Mouse (Mus musculus) stomach, embryonic 14.5 days (tissue): ENCODE results near the gene Myo10. TPM values are rescaled to one million over a fixed set of nuclear protein-coding genes. Genes with fewer than 3 reads are reported as not detected.

Experiments used
- ATAC-seq: fragments of 200-750 bp; cut with Nextera tagmentation; 2 replicates; pipeline ENCODE4 v1.8.0; 2017; ENCODE audit warnings: low read depth, moderate TSS enrichment; ENCODE audit not compliant: insufficient number of reproducible peaks, insufficient read depth, low FRiP score
- H3K27ac ChIP-seq: fragments of 300-500 bp; sonication (generic); 2 replicates; pipeline ENCODE4 v1.5.1; 2014; ENCODE audit warnings: mild to moderate bottlenecking, low read length, moderate library complexity, mixed read lengths
- H3K27me3 ChIP-seq: fragments of 300-500 bp; sonication (generic); 2 replicates; pipeline ENCODE4 v1.6.1; 2014; ENCODE audit warnings: low read length, control low read depth, mixed read lengths; ENCODE audit not compliant: control insufficient read depth, insufficient read depth
- H3K36me3 ChIP-seq: fragments of 300-500 bp; sonication (generic); 2 replicates; pipeline ENCODE4 v1.6.1; 2014; ENCODE audit warnings: mild to moderate bottlenecking, control low read depth, low read length, moderate library complexity, mixed read lengths; ENCODE audit not compliant: control insufficient read depth, insufficient read depth
- H3K4me1 ChIP-seq: fragments of 300-500 bp; sonication (generic); 2 replicates; pipeline ENCODE4 v1.6.1; 2014; ENCODE audit warnings: low read length, control low read depth, mixed read lengths; ENCODE audit not compliant: control insufficient read depth, insufficient read depth
- H3K4me2 ChIP-seq: fragments of 300-500 bp; sonication (generic); replicated peaks from 2 replicates; pipeline ENCODE4 v1.6.1; 2014; ENCODE audit warnings: low read depth, low read length, control low read depth
- H3K4me3 ChIP-seq: fragments of 300-500 bp; sonication (generic); 2 replicates; pipeline ENCODE4 v1.5.1; 2014; ENCODE audit warnings: low read depth, low read length, control low read depth
- H3K9ac ChIP-seq: fragments of 300-500 bp; sonication (generic); replicated peaks from 2 replicates; pipeline ENCODE4 v1.6.1; 2014; ENCODE audit warnings: low read depth, mild to moderate bottlenecking, control low read depth, low read length, moderate library complexity, mixed read lengths
- H3K9me3 ChIP-seq: fragments of 300-500 bp; sonication (generic); 2 replicates; pipeline ENCODE4 v1.6.1; 2016; ENCODE audit warnings: low read depth, low read length, control low read depth; ENCODE audit not compliant: control insufficient read depth
- WGBS: fragments of 180-500 bp; shearing (Covaris S2); extraction: QIAGEN DNeasy Blood & Tissue Kit; methylation state at CpG from one replicate; pipeline ENCODE4 v1.1.7; 2014; 5-methylcytosine and 5-hydroxymethylcytosine counted together
- polyA plus RNA-seq: library from polyadenylated mRNA; unstranded; fragments of >200 nt; fragmentation: Nextera tagmentation; extraction: Ambion mirVana; gene quantifications from 2 replicates; pipeline ENCODE4 v1.2.1, GENCODE M21; 2014

Gene Myo10
- polyA plus RNA-seq, 1 experiment from 2014 or later = 48.0 TPM

DNA sequence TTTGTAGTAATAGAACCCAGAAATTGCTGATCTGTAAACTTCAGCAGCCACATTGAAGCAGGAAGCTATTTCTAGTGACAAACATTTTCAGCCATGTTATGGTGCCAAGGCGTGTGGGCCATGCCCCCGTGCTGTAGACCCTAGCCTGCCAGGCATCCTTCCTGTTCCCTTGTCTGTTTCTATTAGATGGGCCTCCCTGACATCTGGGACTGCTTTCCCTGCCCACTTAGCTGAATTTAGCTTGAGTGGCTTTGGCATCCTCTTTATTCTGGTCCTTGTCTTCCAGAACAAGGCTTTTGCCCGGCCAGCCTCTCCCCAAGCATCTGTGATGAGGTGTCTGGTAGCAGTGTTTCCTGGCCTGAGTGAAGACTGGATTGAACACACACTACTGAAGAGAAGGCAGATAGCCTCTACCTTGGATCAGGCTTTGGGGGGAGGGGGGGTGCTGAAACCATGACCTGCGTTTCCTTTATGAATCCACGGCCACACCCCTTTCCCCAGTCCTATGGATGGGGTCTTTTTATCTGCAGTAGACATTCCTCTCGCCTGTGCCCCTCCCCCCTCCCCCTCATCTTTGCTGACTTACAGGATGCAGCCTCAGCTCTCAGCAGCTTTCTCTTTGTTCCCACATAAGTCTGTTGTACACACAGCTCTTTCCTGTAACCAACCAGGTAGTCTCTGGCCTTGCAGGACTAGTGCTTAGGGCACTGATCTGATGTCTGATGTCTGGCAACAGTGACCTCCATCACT, 51.1 kb downstream of the Myo10 start:
- Histone ChIP-seq H3K27me3 (no peaks in the 10 kb centered on the region), H3K27ac (no peak overlapping the region), H3K9me3 (no peaks in the 10 kb centered on the region), H3K9ac (no peak overlapping the region), H3K4me2 (no peak overlapping the region), H3K4me3 (no peak overlapping the region), H3K4me1 (peaks cover 37% of the 10 kb centered on the region), H3K36me3 (no peaks in the 10 kb centered on the region)
- 39% methylated on average over 6 of the region's 6 CpGs for WGBS
- no peak for ATAC-seq

DNA sequence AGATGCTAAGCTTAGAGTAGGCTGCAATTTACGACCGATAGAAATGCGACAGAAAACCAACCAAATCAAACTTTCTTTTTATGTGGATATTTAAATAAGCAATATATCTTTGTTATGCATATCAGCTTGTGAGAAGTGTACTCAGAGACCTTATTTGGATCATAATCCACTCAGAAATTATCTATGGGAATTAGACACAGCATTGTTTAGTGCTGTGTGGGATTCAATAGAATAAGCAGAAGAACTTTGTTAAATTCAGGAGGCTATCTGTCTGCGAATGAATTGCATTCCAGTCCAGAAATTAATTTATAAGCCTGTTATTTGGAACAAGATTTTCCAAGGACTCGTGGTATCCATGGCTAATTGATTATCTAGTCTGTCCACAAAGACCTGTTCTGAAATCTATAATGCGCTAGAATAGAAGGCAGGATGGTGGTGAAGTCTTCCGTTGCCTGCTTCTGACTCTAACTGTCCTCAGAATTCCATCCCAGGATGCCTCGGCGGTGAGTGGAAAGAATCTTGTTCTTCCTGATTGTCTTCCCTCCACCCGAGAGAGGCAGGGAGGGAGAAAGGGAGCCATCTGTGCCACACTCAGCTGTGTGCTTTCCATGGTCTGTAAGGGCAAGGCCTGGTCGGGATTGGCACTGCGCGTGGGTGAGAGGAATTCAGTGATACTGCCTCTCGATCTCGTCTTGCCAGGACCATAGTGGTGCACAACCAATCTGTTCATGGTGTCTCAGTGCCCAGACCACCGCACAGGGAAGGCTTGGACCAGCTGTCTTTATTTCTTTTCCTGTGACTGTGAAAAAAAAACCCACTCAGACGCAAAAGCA, 52.0 kb downstream of the Myo10 start:
- Histone ChIP-seq H3K36me3 (no peaks in the 10 kb centered on the region), H3K4me1 (peaks cover 45% of the 10 kb centered on the region), H3K9ac (no peak overlapping the region), H3K27me3 (no peaks in the 10 kb centered on the region), H3K9me3 (no peaks in the 10 kb centered on the region), H3K27ac (no peak overlapping the region), H3K4me3 (no peak overlapping the region), H3K4me2 (no peak overlapping the region)
- 84% methylated on average over 17 of the region's 17 CpGs for WGBS
- no peak for ATAC-seq

DNA sequence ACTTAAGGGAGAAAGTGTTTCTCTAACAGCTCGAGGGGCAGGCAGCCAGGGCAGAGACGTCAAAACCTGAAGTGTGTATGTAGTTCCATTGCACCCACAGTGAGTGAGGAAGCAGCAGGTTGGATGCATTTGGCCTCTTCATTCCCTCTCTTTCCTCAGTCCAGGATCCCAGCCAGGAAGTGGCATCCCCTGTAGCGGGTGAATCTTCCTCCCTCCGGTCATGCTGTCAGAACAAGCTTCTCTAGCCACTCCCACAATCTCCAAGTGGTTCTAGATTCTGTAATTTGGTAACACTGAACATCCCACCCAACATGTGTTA, 52.6 kb downstream of the Myo10 start:
- H3K4me3 ChIP-seq = no peak overlapping the region
- H3K9ac ChIP-seq = no peak overlapping the region
- peaks cover 40% of the 10 kb centered on the region for H3K4me1 ChIP-seq
- 88% methylated on average over 4 of the region's 4 CpGs for WGBS
- H3K9me3 ChIP-seq = no peaks in the 10 kb centered on the region
- H3K27ac ChIP-seq = no peak overlapping the region
- H3K27me3 ChIP-seq = no peaks in the 10 kb centered on the region
- ATAC-seq = no peak
- no peak overlapping the region for H3K4me2 ChIP-seq
- H3K36me3 ChIP-seq = no peaks in the 10 kb centered on the region

DNA sequence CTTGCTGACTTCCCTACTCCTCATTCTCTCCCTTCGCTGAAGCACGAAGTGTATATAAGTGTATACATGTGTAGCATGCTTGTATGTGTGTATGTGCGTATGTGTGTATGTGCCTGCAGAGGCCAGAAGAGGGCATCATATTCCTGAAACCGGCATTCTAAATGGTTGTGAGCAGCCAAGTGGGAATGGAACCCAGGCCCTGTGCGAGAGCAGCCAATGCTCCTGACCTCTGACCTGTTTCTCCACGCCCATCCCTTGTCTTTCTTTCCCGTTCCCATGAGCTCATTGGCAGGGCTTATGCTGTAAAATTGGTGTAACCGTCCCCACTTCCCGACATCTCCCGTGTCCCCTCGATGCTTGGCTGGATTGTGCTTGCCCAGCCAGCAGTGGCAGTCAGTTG, 53.0 kb downstream of the Myo10 start:
- H3K4me1 ChIP-seq = peaks cover 45% of the 10 kb centered on the region
- H3K4me2 ChIP-seq = no peak overlapping the region
- ATAC-seq = no peak
- 92% methylated on average over 11 of the region's 11 CpGs for WGBS
- no peaks in the 10 kb centered on the region for H3K9me3 ChIP-seq
- H3K9ac ChIP-seq = no peak overlapping the region
- no peak overlapping the region for H3K4me3 ChIP-seq
- no peaks in the 10 kb centered on the region for H3K36me3 ChIP-seq
- no peak overlapping the region for H3K27ac ChIP-seq
- H3K27me3 ChIP-seq = no peaks in the 10 kb centered on the region

DNA sequence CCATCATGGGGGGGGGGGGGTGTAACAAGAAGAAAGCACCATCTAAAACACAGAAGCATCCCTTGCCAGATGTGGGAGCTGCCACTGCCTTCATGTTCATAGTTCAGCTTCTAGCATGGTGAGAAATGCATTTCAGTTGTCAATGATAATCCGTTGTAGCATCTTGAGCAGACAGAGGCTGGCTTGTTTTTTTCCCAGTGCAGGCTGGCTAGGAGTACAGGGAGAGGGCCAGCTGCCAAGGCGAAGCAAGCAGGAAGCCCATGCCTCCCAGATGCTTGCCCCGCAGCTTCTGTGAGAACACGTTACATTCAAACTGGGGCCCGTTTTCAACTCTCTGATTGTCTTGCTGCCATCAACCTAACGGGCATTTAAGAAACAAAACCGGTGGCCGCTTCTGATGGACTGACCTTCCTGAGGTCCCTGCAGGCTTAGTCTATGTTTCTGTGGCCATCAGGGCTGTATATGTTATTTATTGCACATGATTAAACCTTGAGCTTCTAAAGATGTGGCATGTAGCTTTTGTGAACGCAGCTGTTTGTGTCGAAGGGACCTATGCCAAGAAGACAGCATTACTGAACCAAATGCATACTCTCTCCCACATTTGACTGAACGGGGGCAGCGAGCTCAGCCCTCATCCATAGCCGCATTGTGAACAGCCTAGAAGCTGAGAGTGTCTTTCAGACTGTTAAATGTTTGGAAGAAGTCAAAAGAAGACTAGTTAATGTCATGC, 53.9 kb downstream of the Myo10 start:
- Histone ChIP-seq H3K27me3 (no peaks in the 10 kb centered on the region), H3K4me1 (peaks cover 53% of the 10 kb centered on the region), H3K36me3 (no peaks in the 10 kb centered on the region), H3K4me3 (no peak overlapping the region), H3K9ac (no peak overlapping the region), H3K9me3 (no peaks in the 10 kb centered on the region), H3K4me2 (no peak overlapping the region), H3K27ac (0 out of 2 replicates have a peak overlapping the region, but pooled peaks have one; percentile 7)
- 70% methylated on average over 13 of the region's 13 CpGs for WGBS
- ATAC-seq = no peak

DNA sequence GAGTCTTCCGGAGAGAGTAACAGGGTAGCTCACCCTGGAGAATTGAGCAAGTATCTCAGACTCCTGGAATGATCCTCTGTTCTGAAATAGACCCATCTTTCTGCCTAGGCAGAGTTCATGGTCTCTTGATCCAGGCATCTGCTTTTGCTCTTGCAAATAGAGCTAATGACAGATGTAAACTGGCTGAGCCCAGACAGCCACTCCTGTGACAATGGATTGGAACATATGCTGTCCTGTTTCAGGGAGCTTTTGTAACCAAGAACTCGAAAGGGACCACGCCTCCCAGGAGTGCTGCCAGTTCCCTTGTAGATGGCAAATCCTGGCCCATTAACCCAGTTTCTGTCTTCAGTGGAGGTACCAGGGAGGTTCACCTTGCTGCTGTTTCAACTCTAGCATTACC, 56.8 kb downstream of the Myo10 start:
- Histone ChIP-seq H3K36me3 (no peaks in the 10 kb centered on the region), H3K9ac (no peak overlapping the region), H3K27ac (no peak overlapping the region), H3K4me2 (no peak overlapping the region), H3K9me3 (no peaks in the 10 kb centered on the region), H3K27me3 (no peaks in the 10 kb centered on the region), H3K4me1 (peaks cover 52% of the 10 kb centered on the region), H3K4me3 (no peak overlapping the region)
- no peak for ATAC-seq
- 47% methylated on average over 3 of the region's 3 CpGs for WGBS

DNA sequence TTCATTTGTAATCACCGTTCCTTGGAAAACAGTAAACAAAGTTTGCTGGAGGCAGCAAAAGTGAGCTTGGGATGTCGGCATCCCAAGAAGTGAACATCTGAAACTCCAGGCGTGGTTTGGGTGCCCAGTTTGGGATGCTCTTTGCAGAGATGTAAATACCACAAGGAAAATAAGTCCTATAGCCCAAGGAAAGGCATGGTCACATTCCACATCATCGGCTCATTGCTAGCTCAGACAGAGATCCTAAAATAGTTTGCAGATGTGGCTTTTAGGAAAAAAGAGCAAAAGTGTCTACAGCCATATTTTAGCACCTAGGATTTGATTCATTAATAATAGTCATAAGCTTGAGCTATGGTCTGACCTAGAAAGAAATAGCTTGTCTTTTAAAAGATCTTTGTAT, 57.3 kb downstream of the Myo10 start:
- no peak overlapping the region for H3K9ac ChIP-seq
- no peak for ATAC-seq
- H3K27me3 ChIP-seq = no peaks in the 10 kb centered on the region
- WGBS = 71% methylated on average over 4 of the region's 4 CpGs
- H3K27ac ChIP-seq = no peak overlapping the region
- no peaks in the 10 kb centered on the region for H3K36me3 ChIP-seq
- no peaks in the 10 kb centered on the region for H3K9me3 ChIP-seq
- H3K4me1 ChIP-seq = peaks cover 52% of the 10 kb centered on the region
- H3K4me3 ChIP-seq = no peak overlapping the region
- H3K4me2 ChIP-seq = no peak overlapping the region

DNA sequence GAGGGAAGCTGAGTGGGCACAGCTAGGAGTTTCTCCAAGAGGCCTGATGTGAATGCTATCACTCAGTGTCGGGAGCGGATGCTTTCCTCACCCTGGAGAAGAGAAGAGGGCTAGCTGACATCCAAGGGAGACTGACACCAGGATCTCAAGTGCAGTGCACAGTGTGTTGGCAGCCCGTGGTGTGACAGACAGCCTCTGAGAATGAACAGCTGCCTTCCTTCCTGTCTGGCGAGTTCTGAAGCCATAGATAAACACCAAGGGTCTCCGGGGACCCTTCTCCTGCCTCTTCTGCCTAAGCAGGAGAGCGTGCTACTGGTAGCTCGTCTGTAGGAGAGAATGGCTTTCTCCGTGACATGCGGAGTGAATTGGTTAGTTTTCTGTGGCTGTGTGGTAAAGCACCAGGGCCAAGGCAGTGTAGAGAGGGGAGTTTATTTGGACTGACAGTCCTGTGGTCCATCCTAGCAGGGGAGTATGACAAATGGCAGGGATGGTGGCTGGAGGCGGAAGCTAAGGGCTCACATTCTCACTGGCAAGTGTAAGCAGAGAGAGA, 58.0 kb downstream of the Myo10 start:
- 29% methylated on average over 10 of the region's 10 CpGs for WGBS
- H3K27me3 ChIP-seq = no peaks in the 10 kb centered on the region
- no peaks in the 10 kb centered on the region for H3K36me3 ChIP-seq
- peak overlapping the region; percentile 27; the same call in 1 of the 2 replicates for H3K27ac ChIP-seq
- no peak overlapping the region for H3K4me2 ChIP-seq
- H3K9me3 ChIP-seq = no peaks in the 10 kb centered on the region
- peak; percentile 34; the same call in 1 of the 2 replicates for ATAC-seq
- no peak overlapping the region for H3K4me3 ChIP-seq
- peaks cover 51% of the 10 kb centered on the region for H3K4me1 ChIP-seq
- no peak overlapping the region for H3K9ac ChIP-seq
